Comparison of ENCODE assay signal across 20 mouse cellular contexts in genomic region chr8:121264260-121264659, GRCm38 (mm10).
DNase-seq lines count a peak whose midpoint lies in the region; ATAC-seq and TF ChIP-seq lines count a peak whose summit lies in the region.
"Had no signal": no experiment of that assay in that cellular context is flagged by ENCODE, and none has a peak within 500 bp of the region (broad histone marks: within the 10 kb centered on the region; RNA-seq: fewer than 3 reads in every experiment).

No protein-coding gene starts in this region.

- H3K27me3 ChIP-seq in heart, embryonic 10.5 days (ENCODE audit: insufficient read depth, poor library complexity, severe bottlenecking): no peaks in the 10 kb centered on the region; the same call in 1 of the 2 replicates
- H3K27me3 ChIP-seq in kidney, postnatal 0 days (ENCODE audit: insufficient read depth, low read length): no peaks in the 10 kb centered on the region
- no peaks in the 10 kb centered on the region for H3K27me3 ChIP-seq in kidney, embryonic 16.5 days (ENCODE audit: insufficient read depth, low read length)
- no peaks in the 10 kb centered on the region for H3K27me3 ChIP-seq in embryonic facial prominence, embryonic 11.5 days (ENCODE audit: control insufficient read depth, insufficient read depth, low read length)
- no peaks in the 10 kb centered on the region for H3K27me3 ChIP-seq in stomach, embryonic 15.5 days (replicated peaks)
- H3K27me3 ChIP-seq: forebrain, embryonic 15.5 days had no signal

- peaks cover 45% of the 10 kb centered on the region for H3K4me1 ChIP-seq in heart, embryonic 10.5 days
- H3K4me1 ChIP-seq in kidney, postnatal 0 days (replicated peaks; ENCODE audit: insufficient read depth, low read length): peaks cover 14% of the 10 kb centered on the region
- H3K4me1 ChIP-seq in kidney, embryonic 16.5 days (ENCODE audit: insufficient read depth, low read length): peaks cover 32% of the 10 kb centered on the region
- H3K4me1 ChIP-seq in embryonic facial prominence, embryonic 11.5 days (ENCODE audit: control insufficient read depth, insufficient read depth, low read length): peaks cover 2% of the 10 kb centered on the region; the same call in 1 of the 2 replicates
- H3K4me1 ChIP-seq in stomach, embryonic 15.5 days: peaks cover 11% of the 10 kb centered on the region
- H3K4me1 ChIP-seq: forebrain, embryonic 15.5 days had no signal

- no peak overlapping the region for H3K4me3 ChIP-seq in heart, embryonic 10.5 days
- H3K4me3 ChIP-seq in kidney, postnatal 0 days (replicated peaks; ENCODE audit: low read depth, low read length): no peak overlapping the region
- no peak overlapping the region for H3K4me3 ChIP-seq in kidney, embryonic 16.5 days (ENCODE audit: low read length)
- no peak overlapping the region for H3K4me3 ChIP-seq in embryonic facial prominence, embryonic 11.5 days (ENCODE audit: low read depth, low read length)
- no peak overlapping the region for H3K4me3 ChIP-seq in stomach, embryonic 15.5 days (replicated peaks)
- H3K4me3 ChIP-seq: forebrain, embryonic 15.5 days; hindbrain, embryonic 12.5 days; limb, embryonic 12.5 days; liver, embryonic 12.5 days had no signal

- no peaks in the 10 kb centered on the region for H3K9me3 ChIP-seq in heart, embryonic 10.5 days
- H3K9me3 ChIP-seq in kidney, postnatal 0 days (replicated peaks; ENCODE audit: low read length): no peaks in the 10 kb centered on the region
- H3K9me3 ChIP-seq in kidney, embryonic 16.5 days (ENCODE audit: low read length): no peaks in the 10 kb centered on the region
- H3K9me3 ChIP-seq in embryonic facial prominence, embryonic 11.5 days (replicated peaks; ENCODE audit: control insufficient read depth, low read length): no peaks in the 10 kb centered on the region
- no peaks in the 10 kb centered on the region for H3K9me3 ChIP-seq in stomach, embryonic 15.5 days
- H3K9me3 ChIP-seq: forebrain, embryonic 15.5 days; hindbrain, embryonic 12.5 days; limb, embryonic 12.5 days; liver, embryonic 12.5 days had no signal

- 64% methylated on average over 9 of the region's 9 CpGs for WGBS in heart, embryonic 10.5 days
- 65% methylated on average over 9 of the region's 9 CpGs for WGBS in kidney, postnatal 0 days
- WGBS in kidney, embryonic 16.5 days: 66% methylated on average over 9 of the region's 9 CpGs
- 74% methylated on average over 9 of the region's 9 CpGs for WGBS in embryonic facial prominence, embryonic 11.5 days
- 60% methylated on average over 9 of the region's 9 CpGs for WGBS in stomach, embryonic 15.5 days

- peak overlapping the region; percentile 83 for H3K27ac ChIP-seq in heart, embryonic 10.5 days
- peak overlapping the region; percentile 42; the same call in 1 of the 2 replicates for H3K27ac ChIP-seq in kidney, postnatal 0 days
- no peak overlapping the region for H3K27ac ChIP-seq in kidney, embryonic 16.5 days (ENCODE audit: low read length)
- peak overlapping the region; percentile 22; the same call in 1 of the 2 replicates for H3K27ac ChIP-seq in embryonic facial prominence, embryonic 11.5 days (replicated peaks; ENCODE audit: low read depth, low read length)
- peak overlapping the region; percentile 68 for H3K27ac ChIP-seq in stomach, embryonic 15.5 days
- H3K27ac ChIP-seq: forebrain, embryonic 15.5 days; hindbrain, embryonic 12.5 days; limb, embryonic 12.5 days; liver, embryonic 12.5 days had no signal

- H3K9ac ChIP-seq in kidney, postnatal 0 days (ENCODE audit: low read depth, low read length): no peak overlapping the region
- H3K9ac ChIP-seq in kidney, embryonic 16.5 days (replicated peaks; ENCODE audit: low read length): no peak overlapping the region
- H3K9ac ChIP-seq in embryonic facial prominence, embryonic 11.5 days (replicated peaks; ENCODE audit: low read length): no peak overlapping the region
- no peak overlapping the region for H3K9ac ChIP-seq in stomach, embryonic 15.5 days
- H3K9ac ChIP-seq: forebrain, embryonic 15.5 days; hindbrain, embryonic 12.5 days; limb, embryonic 12.5 days; liver, embryonic 12.5 days; lung, embryonic 14.5 days had no signal

- no peak for DNase-seq in heart, embryonic 10.5 days (ENCODE audit: low spot score)
- no peak for DNase-seq in heart, postnatal 25 days (ENCODE audit: low spot score)
- no peak for DNase-seq in kidney, postnatal 0 days (ENCODE audit: low spot score)
- no peak for DNase-seq in embryonic facial prominence, embryonic 11.5 days (ENCODE audit: low spot score)
- DNase-seq in MN1 (ENCODE audit: low spot score): no peak
- DNase-seq: adrenal gland, postnatal 14 days; cerebellum, postnatal 10 days; gastrocnemius, postnatal 36 days; lung, embryonic 14.5 days; right cerebral cortex, postnatal 25 days had no signal

- TF ChIP-seq CTCF in kidney, postnatal 0 days (IDR thresholded peaks at IDR 0.05; ENCODE audit: low read depth): no peak

- intact Hi-C loops in heart, postnatal 25 days (cut with DNase I): no loop called here

- no peak overlapping the region for H3K4me2 ChIP-seq in kidney, postnatal 0 days (ENCODE audit: low read length)
- no peak overlapping the region for H3K4me2 ChIP-seq in kidney, embryonic 16.5 days (replicated peaks; ENCODE audit: low read depth, low read length)
- no peak overlapping the region for H3K4me2 ChIP-seq in embryonic facial prominence, embryonic 11.5 days (ENCODE audit: low read depth, low read length)
- no peak overlapping the region for H3K4me2 ChIP-seq in stomach, embryonic 15.5 days
- H3K4me2 ChIP-seq: forebrain, embryonic 15.5 days; hindbrain, embryonic 12.5 days; limb, embryonic 12.5 days; liver, embryonic 12.5 days; lung, embryonic 14.5 days had no signal

- no peak for ATAC-seq in kidney, postnatal 0 days (replicated peaks; ENCODE audit: low FRiP score, low read depth)
- ATAC-seq in kidney, embryonic 16.5 days (ENCODE audit: low FRiP score, low TSS enrichment): no peak
- no peak for ATAC-seq in embryonic facial prominence, embryonic 11.5 days (replicated peaks; ENCODE audit: insufficient number of reproducible peaks, low FRiP score, low TSS enrichment, low read depth)
- ATAC-seq in stomach, embryonic 15.5 days (ENCODE audit: insufficient read depth, low FRiP score, low read depth): no peak
- no peak for ATAC-seq in megakaryocyte-erythroid progenitor cell, adult 5-6 weeks (replicated peaks; ENCODE audit: low FRiP score, low TSS enrichment, poor library complexity, severe bottlenecking)
- ATAC-seq: forebrain, embryonic 15.5 days; inflammation-experienced regulatory T-cells, adult 6 months; liver, embryonic 12.5 days; midbrain, embryonic 16.5 days had no signal

- no peaks in the 10 kb centered on the region for H3K36me3 ChIP-seq in heart, embryonic 10.5 days
- H3K36me3 ChIP-seq in kidney, postnatal 0 days (ENCODE audit: insufficient read depth, low read length): no peaks in the 10 kb centered on the region
- no peaks in the 10 kb centered on the region for H3K36me3 ChIP-seq in kidney, embryonic 16.5 days (ENCODE audit: insufficient read depth, low read length)
- H3K36me3 ChIP-seq in embryonic facial prominence, embryonic 11.5 days (replicated peaks; ENCODE audit: control insufficient read depth, insufficient read depth, low read depth, low read length): no peaks in the 10 kb centered on the region
- H3K36me3 ChIP-seq in stomach, embryonic 15.5 days: no peaks in the 10 kb centered on the region
- H3K36me3 ChIP-seq: forebrain, embryonic 15.5 days; G1E; hindbrain, embryonic 12.5 days; limb, embryonic 12.5 days; liver, embryonic 12.5 days had no signal
